Mouse (Mus musculus) testis, adult 2 months (tissue): ENCODE data around the gene Ahcyl2.

Experiments used
- CTCF ChIP-seq: fragments of 200-500 bp; IDR thresholded peaks from 2 replicates; pipeline ENCODE4 v1.5.1; 2012; ENCODE audit warnings: low read depth, mild to moderate bottlenecking, inconsistent platforms, low read length, moderate library complexity; ENCODE audit not compliant: control insufficient read depth, insufficient read depth, insufficient replicate concordance
- POLR2A ChIP-seq: fragments of 200-500 bp; IDR thresholded peaks from 2 replicates; pipeline ENCODE4 v1.6.1; 2012; ENCODE audit warnings: low read depth, mild to moderate bottlenecking, inconsistent platforms, low read length, moderate library complexity; ENCODE audit not compliant: control insufficient read depth

DNA sequence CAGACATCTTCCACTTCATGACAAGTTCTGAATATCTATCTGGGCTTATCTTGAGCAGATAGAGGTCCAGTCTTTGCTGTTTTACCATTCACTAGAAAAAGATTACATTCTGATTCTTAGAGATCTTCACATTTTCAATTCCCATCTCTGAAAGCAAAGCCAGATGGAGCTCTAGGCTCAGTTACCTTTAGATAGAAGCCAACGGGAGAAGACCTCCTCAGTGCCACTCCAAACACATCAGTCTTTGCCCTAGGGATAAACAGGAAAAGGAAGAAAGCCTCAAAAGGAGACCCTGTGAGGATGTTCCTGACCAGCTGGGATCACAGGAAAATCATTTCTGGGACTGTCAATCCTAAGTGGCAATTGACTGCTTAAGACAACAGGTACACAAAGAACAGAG, 145.9 kb downstream of the Ahcyl2 start:
- no peak for TF ChIP-seq CTCF
- no peak for TF ChIP-seq POLR2A
